Mouse (Mus musculus): ENCODE data around the gene Pih1d1. TPM values are rescaled to one million over a fixed set of nuclear protein-coding genes. Genes with fewer than 3 reads are reported as not detected.

The Pih1d1 gene
- total and polyA plus RNA-seq, 2 experiments from 2014 or later, result 80.4 to 112 TPM

- Histone ChIP-seq H3K9me3 (ENCODE audit: low read length) (no peaks in the 10 kb centered on the region), H3K4me1 (ENCODE audit: insufficient read depth) (no peaks in the 10 kb centered on the region), H3K9ac (no peak overlapping the region), H3K4me2 (ENCODE audit: low read depth) (no peak overlapping the region), H3K27me3 (ENCODE audit: insufficient read depth, low read length) (no peaks in the 10 kb centered on the region), H3K27ac (ENCODE audit: low read depth, low read length) (no peak overlapping the region), H3K4me3 (ENCODE audit: low read depth, low read length) (no peak overlapping the region), H3K36me3 (ENCODE audit: insufficient read depth) (no peaks in the 10 kb centered on the region)
- DNase-seq (no peak), ATAC-seq (no peak)
- WGBS, result 29% methylated on average over 8 of the region's 8 CpGs
- no peak for TF ChIP-seq CTCF (IDR thresholded peaks at IDR 0.05; ENCODE audit: low read depth)
Observed at GRCm38 (mm10) chr7:45191803-45192363, 37.8 kb downstream of the Pih1d1 start.

- H3K9ac ChIP-seq, result no peak overlapping the region
- no peak overlapping the region for H3K4me2 ChIP-seq (ENCODE audit: low read depth)
- H3K4me3 ChIP-seq (ENCODE audit: low read depth, low read length), result no peak overlapping the region
- no peak for DNase-seq
- TF ChIP-seq CTCF (IDR thresholded peaks at IDR 0.05; ENCODE audit: low read depth), result no peak
- H3K27me3 ChIP-seq (ENCODE audit: insufficient read depth, low read length), result no peaks in the 10 kb centered on the region
- no peak overlapping the region for H3K27ac ChIP-seq (ENCODE audit: low read depth, low read length)
- no peaks in the 10 kb centered on the region for H3K9me3 ChIP-seq (ENCODE audit: low read length)
- no peak for ATAC-seq
- no peaks in the 10 kb centered on the region for H3K4me1 ChIP-seq (ENCODE audit: insufficient read depth)
- 76% methylated on average over 7 of the region's 7 CpGs for WGBS
- H3K36me3 ChIP-seq (ENCODE audit: insufficient read depth), result no peaks in the 10 kb centered on the region
Observed at GRCm38 (mm10) chr7:45192585-45193310, 38.6 kb downstream of the Pih1d1 start.

GRCm38 (mm10) chr7:45193406-45193805 is 39.3 kb downstream of the Pih1d1 start:
- H3K36me3 ChIP-seq (ENCODE audit: insufficient read depth), result no peaks in the 10 kb centered on the region
- H3K4me3 ChIP-seq (ENCODE audit: low read depth, low read length), result no peak overlapping the region
- TF ChIP-seq CTCF (IDR thresholded peaks at IDR 0.05; ENCODE audit: low read depth), result no peak
- H3K27ac ChIP-seq (ENCODE audit: low read depth, low read length), result no peak overlapping the region
- no peaks in the 10 kb centered on the region for H3K4me1 ChIP-seq (ENCODE audit: insufficient read depth)
- no peaks in the 10 kb centered on the region for H3K9me3 ChIP-seq (ENCODE audit: low read length)
- 47% methylated on average over 5 of the region's 5 CpGs for WGBS
- H3K27me3 ChIP-seq (ENCODE audit: insufficient read depth, low read length), result no peaks in the 10 kb centered on the region
- no peak for DNase-seq
- H3K9ac ChIP-seq, result no peak overlapping the region
- no peak for ATAC-seq
- no peak overlapping the region for H3K4me2 ChIP-seq (ENCODE audit: low read depth)

GRCm38 (mm10) chr7:45193871-45194785 is 40.0 kb downstream of the Pih1d1 start:
- no peak overlapping the region for H3K4me3 ChIP-seq (ENCODE audit: low read depth, low read length)
- DNase-seq, result no peak
- WGBS, result 78% methylated on average over 17 of the region's 17 CpGs
- H3K27ac ChIP-seq (ENCODE audit: low read depth, low read length), result no peak overlapping the region
- no peak for ATAC-seq
- TF ChIP-seq CTCF (IDR thresholded peaks at IDR 0.05; ENCODE audit: low read depth), result no peak
- H3K27me3 ChIP-seq (ENCODE audit: insufficient read depth, low read length), result no peaks in the 10 kb centered on the region
- no peaks in the 10 kb centered on the region for H3K9me3 ChIP-seq (ENCODE audit: low read length)
- H3K9ac ChIP-seq, result no peak overlapping the region
- no peaks in the 10 kb centered on the region for H3K36me3 ChIP-seq (ENCODE audit: insufficient read depth)
- no peaks in the 10 kb centered on the region for H3K4me1 ChIP-seq (ENCODE audit: insufficient read depth)
- H3K4me2 ChIP-seq (ENCODE audit: low read depth), result no peak overlapping the region

- no peaks in the 10 kb centered on the region for H3K36me3 ChIP-seq (ENCODE audit: insufficient read depth)
- H3K4me2 ChIP-seq (ENCODE audit: low read depth), result no peak overlapping the region
- no peak for TF ChIP-seq CTCF (IDR thresholded peaks at IDR 0.05; ENCODE audit: low read depth)
- H3K27me3 ChIP-seq (ENCODE audit: insufficient read depth, low read length), result no peaks in the 10 kb centered on the region
- 60% methylated on average over 13 of the region's 13 CpGs for WGBS
- H3K4me3 ChIP-seq (ENCODE audit: low read depth, low read length), result no peak overlapping the region
- ATAC-seq (no peak), DNase-seq (no peak)
- H3K9me3 ChIP-seq (ENCODE audit: low read length), result no peaks in the 10 kb centered on the region
- no peak overlapping the region for H3K9ac ChIP-seq
- no peaks in the 10 kb centered on the region for H3K4me1 ChIP-seq (ENCODE audit: insufficient read depth)
- no peak overlapping the region for H3K27ac ChIP-seq (ENCODE audit: low read depth, low read length)
Observed at GRCm38 (mm10) chr7:45195341-45196175, 41.5 kb downstream of the Pih1d1 start.

GRCm38 (mm10) chr7:45196176-45196535 is 42.1 kb downstream of the Pih1d1 start:
- no peaks in the 10 kb centered on the region for H3K4me1 ChIP-seq (ENCODE audit: insufficient read depth)
- H3K4me3 ChIP-seq (ENCODE audit: low read depth, low read length), result no peak overlapping the region
- ATAC-seq (no peak), DNase-seq (no peak)
- H3K27me3 ChIP-seq (ENCODE audit: insufficient read depth, low read length), result no peaks in the 10 kb centered on the region
- no peaks in the 10 kb centered on the region for H3K9me3 ChIP-seq (ENCODE audit: low read length)
- no peak overlapping the region for H3K9ac ChIP-seq
- H3K4me2 ChIP-seq (ENCODE audit: low read depth), result no peak overlapping the region
- no peaks in the 10 kb centered on the region for H3K36me3 ChIP-seq (ENCODE audit: insufficient read depth)
- TF ChIP-seq CTCF (IDR thresholded peaks at IDR 0.05; ENCODE audit: low read depth), result no peak
- WGBS, result 88% methylated on average over 4 of the region's 4 CpGs
- no peak overlapping the region for H3K27ac ChIP-seq (ENCODE audit: low read depth, low read length)
